Mouse (Mus musculus) naive thymus-derived CD4-positive, alpha-beta T cell, adult 2 months (primary cell): ENCODE measurements at regions not wholly inside any gene's neighbourhood (a gene's known extent, or its start where the extent isn't known, plus 50 kb on each side); places are given as distances from the start of the nearest gene placed in this dataset.
"Not testable (repeated sequence)": the region's sequence is repeated elsewhere in the genome, so short reads cannot be mapped to it uniquely, and the experiment has no call there.

Source experiments
- DNase-seq: peaks from one replicate; pipeline ENCODE4 v3.0.0-alpha.2; 2011; ENCODE audit warnings: low read depth

DNA sequence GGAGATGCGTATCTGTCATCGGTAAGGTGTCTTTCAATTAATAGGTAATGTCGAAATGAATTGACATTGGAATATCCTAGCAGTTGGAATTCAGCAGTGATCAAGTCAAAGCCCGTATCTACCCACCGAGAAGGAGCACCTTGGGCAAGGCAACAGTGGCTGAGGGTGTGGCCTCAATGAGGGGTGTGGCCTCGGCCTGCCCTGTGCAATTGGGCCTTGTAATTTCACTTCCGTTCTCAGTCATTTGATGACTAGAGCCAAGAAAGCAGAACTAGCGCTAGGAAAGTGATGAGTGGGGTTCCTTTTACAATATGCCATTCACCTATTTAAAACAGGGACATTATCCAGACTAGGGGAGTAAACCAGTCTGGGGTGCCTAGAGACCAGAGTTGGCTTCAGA is 77.6 kb downstream of the Elovl4 start:
- no peak for DNase-seq

DNA sequence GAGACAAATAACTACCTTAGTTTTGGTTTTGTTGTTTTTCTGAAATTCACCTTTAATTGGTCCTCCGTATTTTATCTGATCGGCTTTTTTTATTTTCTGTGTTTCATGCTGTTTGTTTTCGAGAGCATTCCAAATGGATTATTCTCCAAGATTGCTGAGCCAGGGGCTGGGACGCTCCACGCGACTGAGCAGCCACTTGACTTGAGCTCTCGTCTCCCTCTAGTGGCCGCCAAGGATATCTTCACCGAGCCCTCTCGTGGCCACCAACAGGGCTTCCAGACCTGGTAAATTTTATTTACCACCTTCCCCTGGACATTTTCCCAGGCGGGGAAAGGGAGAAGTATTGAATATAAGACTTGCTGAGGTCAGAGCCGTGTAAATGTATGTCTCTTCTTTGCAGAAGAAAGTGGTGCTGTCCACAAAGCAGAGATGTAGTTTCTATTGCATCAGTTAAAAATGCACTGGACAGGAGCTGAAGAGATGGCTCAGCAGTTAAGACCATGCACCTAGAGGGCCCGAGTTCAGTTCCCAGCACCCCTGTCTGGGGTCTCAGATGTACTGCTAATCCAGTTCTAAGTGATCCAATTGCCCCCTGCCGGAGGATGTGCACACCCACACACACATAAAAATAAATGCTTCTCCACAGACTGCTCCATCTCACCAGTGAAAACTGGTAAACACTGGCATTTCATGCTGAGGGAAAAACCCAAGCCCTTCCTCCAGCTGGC is 78.5 kb downstream of the Elovl4 start:
- peak; percentile 52 for DNase-seq

DNA sequence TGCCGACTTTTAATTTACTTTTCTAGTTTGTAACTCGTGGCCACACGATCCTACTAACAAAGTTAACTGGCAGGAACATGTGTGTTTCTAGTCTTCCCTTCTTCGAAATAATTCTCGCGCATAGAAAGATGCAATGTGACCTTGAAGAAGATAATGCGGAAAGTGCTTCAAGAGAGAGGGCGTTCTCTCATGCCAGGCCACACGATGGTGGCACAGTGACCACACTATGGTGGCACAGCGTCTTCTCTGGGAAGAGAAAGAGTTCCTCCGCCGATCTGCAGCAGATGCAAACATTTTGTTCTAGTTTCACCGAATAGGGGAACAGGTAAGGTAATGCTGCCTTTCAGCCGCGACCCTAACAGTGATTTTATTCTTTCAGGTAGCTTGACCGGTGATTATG is 79.1 kb downstream of the Elovl4 start:
- peak; percentile 1 for DNase-seq

DNA sequence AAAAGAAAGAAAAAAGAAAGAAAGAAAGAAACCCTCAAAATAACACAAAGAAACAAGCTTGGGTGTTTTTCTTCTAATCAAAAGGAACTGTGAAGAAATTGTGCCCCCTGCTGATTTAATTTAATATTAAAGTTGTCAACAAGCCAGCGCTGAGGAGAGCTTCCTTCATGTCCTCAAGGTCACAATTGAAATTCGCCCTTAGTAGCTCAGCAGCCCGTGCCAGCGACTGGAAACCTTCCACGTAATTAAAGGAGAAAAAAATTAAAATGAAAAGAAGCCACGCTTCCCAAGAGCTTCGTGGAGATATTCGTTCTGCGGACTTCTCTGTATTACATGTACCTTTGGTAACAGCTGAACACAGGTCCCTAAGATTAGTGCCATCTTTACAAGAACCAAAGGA is 80.0 kb downstream of the Elovl4 start:
- DNase-seq: no peak

DNA sequence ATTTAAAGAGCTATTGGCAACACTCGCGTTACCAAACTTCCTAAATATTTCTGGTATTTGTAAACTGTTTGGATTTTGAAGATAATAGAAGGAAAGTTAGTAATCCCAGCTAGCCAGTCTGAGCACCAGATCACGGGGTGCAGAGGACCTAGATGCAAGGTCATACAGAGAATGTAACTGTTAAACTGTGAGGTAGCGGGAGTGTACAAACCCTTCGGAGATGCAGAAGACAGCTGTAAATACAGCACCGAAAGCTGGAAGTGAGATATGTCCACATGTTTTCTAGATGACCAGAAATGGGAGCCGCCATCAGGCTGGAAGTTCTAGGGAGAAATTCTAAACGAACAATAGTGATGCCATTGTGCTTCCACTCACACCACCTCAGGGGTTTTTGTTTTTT is 80.5 kb downstream of the Elovl4 start:
- DNase-seq: no peak

DNA sequence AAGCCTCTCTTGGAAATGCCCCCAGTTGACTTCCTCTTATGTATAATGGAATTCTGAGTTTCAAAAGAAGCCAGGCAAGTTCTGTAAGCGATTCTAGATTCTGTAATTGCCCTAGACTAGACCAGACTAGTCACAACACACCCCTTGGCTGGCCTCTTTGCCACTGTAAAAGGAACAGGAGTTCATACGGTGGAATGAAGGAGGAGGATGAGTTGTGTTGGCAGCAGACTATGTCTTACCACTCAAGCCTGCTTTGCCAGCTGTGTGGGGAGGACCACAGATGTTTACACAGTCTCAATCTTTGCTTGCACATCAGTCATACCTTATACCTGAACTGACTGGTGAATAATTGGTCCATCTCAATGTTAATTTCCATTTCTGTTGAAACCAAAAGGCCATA is 85.1 kb downstream of the Elovl4 start:
- no peak for DNase-seq

DNA sequence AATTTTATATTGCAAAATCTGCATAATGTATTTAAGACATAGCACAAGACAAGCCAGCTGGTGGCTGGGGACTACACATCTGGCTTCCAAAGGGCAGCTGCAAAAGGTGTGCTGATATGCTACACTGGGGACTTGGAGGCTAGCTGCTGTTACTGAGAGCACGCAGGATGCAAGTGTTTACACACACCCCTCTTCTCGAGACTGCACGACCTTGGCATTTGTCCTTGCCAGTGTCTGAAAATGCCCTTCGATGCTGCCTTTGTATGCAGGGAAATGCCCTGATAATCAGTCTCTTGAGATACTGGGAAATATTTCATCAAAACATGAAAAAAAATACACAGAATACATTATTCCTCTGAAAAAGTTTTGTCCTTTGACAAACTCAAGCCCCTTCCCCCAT is 86.3 kb downstream of the Elovl4 start:
- no peak for DNase-seq

DNA sequence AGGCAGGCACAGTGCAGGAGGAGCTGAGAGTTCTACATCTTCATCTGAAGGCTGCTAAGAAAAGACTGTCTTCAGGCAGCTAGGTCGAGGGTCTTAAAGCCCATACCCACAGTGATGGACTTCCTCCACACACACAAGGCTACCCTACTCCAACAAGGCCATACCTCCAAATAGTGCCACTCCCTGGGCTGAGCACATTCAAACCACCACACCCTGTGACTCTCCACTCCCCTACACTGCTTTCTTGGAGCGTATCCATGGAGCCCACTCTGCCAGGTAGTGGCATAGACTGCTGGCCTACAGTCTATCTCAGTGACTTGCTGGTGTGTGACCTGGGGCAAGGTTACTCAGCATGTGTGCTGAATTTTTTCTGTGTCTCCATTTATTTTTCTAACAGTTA is 88.0 kb downstream of the Elovl4 start:
- not testable (repeated sequence) for DNase-seq

DNA sequence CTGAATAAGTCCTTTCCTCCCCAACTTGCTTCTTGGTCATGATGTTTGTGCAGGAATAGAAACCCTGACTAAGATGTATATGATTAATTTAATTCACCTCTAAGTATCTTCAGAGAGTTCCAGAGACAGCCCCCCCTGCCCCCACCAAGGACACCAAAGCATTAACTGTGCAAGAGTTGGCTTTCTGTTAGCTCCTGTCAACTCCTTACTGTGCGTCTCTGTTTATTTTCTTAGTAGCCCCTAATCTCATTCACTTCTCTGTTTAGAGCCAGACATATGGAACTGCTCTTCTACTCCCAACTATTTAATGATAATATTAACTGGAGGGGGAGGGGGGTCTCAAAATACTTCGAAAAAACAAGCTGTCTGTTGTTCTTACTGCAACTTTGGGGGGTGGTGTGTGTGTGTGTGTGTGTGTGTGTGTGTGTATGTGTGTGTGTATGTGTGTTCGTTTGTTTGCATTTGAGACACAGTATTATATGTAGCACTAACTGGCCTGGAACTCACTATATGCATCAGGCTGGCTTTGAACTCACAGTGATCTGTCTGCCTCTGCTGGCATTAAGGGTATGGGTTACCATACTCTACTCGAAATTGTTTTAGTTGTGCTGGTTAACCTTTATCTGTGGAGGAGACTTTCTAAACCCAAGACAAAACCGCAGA is 89.8 kb downstream of the Elovl4 start:
- no peak for DNase-seq

DNA sequence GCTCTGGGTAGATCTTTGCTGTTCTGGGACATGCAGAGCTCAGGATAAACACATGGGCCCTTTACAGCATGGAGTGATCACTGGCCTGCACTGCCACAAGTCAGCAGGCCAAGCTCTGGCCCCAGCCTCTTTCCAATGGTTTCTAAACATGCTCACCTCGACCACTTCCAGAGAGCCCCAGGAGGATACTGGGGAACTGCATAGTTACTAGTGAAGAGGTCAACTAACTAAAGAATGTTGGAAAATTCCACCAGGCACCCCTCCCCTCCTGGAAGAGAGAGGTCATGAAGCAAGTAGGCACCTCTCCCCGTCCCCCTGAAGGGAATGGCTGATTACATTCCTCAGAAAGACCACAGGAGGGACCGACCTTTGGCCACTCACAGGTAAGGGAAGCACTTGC is 98.7 kb downstream of the Elovl4 start:
- no peak for DNase-seq

DNA sequence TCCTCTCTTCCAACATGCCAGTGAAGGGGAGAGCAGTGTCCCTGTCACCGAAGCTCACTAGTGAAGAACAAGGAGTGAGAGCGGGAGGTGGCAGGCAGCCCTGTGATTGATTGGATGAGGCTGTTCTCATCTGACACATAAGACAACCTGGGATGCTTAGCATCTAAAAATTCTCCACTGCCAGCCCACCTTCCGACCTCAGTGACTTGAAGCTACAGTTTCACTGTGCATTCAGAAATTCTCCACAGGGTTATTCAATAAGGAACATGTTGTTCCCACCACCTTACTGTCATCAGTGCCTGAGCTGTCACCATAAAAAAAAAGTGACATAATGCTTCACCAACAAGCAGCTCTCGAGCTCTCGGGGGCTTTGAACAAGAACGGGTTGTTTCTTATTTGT is 100.0 kb downstream of the Elovl4 start:
- no peak for DNase-seq

DNA sequence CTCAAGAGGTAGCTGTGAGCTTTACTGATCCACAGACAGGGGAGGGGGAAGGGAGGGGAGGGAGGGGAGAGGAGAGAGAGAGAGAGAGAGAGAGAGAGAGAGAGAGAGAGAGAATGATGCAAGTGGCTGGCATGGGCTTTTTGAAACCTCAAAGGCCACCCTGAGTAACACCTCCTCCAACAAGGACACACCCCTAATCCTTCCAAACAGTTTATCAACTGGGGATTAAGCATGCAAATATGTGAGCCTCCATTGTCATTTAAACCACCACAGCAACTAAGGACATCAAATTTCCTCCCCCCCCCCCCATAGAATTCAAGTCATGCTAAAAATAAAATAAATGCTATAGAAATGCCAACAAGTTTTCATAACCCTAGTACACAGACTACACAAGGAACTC is 101.9 kb downstream of the Elovl4 start:
- DNase-seq: no peak

DNA sequence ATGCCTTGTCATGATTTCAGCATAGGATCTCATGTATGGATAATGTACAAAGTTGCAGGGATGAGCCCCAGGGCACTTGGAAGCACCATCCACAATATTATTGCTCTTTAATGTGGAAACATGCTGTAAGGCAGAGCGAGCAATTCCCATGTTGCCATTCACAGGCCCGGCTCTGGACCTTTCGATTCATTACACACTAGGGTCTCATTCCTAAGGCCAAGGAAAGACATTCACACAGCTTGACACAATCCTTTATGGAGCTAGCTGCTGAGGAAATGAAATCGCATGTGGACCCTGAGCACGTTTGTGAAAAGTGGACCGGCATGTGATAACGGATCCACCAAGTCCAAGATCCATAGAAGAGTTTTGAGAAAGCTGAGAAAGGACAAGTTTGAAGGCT is 105.2 kb downstream of the Elovl4 start:
- no peak for DNase-seq

DNA sequence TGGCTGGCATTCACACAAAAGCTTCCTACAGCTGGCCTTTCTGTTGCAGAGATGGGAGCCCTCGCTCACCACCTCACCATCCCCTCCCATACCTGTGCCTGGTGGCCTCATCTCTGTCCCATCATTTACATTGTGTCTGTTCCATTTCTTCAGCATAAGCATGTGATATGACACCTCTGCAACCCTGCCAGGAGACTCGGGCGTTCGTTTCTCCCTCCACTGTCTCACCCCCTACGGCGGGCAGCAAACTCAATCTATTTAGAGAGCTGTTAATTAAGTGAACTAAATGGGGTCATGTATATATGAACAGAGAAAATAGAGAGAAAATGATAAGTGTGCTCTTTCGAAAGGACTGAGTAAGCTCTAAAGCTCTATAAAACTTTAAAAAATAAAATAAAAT is 106.0 kb downstream of the Elovl4 start:
- DNase-seq: no peak

DNA sequence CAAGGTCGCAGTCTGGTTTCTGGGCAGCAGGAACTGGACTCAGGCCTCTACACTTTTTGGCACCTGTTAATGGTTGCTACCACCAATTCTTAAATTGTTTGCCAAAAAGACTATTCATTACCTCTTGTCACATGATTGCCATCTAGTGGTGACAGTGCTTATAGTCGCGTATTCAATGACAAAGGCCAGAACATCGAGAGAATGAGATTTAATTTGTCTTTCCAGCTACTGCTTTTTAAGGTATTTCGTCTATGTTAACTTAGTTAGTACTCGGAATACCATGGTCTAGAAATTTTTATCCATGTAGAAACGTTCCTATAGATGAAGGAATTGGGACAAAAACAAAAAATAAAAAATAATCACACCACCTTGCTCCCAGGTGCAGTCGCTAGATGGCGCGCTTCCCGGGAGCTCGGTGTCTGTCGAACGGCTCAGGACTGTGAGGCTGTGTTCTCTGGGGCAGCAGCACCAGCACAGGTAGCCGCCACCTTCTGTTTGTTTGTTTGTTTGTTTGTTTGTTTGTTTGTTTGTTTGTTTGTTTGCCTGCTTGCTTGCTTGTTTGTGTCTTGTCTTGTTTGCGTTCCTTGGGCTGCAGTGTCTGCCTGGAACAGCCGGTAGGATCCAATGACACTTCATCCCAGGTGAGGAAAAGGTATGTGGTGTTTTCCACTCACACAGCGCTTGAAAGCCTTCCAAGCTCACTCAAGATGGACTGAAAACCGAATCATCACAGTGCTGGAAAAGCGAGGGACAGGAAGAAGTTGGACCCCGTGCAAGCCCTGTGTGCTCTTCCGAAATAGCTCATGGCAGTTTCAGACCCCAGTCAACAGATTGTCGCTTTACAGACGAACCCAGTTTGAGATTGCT is 114.5 kb downstream of the Elovl4 start:
- peak; percentile 61 for DNase-seq
